Mouse (Mus musculus) midbrain, embryonic 16.5 days (tissue): Measurements from ENCODE around the gene Tnfaip6. TPM values are rescaled to one million over a fixed set of nuclear protein-coding genes. Genes with fewer than 3 reads are reported as not detected.
A peak's percentile ranks its signal among the peaks of the same experiment; 100 is the strongest.

Experiments
- ATAC-seq: fragments of 200-750 bp; cut with Nextera tagmentation; 2 replicates; pipeline ENCODE4 v1.8.0; 2017; ENCODE audit warnings: moderate TSS enrichment
- H3K27ac ChIP-seq: fragments of 300-500 bp; sonication (generic); 2 replicates; pipeline ENCODE4 v1.5.1; 2014; ENCODE audit warnings: mild to moderate bottlenecking, low read length, mixed read lengths
- H3K27me3 ChIP-seq: fragments of 300-500 bp; sonication (generic); 2 replicates; pipeline ENCODE4 v1.6.1; 2014; ENCODE audit warnings: low read depth, low read length, mixed read lengths; ENCODE audit not compliant: control insufficient read depth, insufficient read depth
- H3K36me3 ChIP-seq: fragments of 300-500 bp; sonication (generic); 2 replicates; pipeline ENCODE4 v1.6.1; 2014; ENCODE audit warnings: mild to moderate bottlenecking, low read length, moderate library complexity, mixed read lengths; ENCODE audit not compliant: control insufficient read depth, insufficient read depth
- H3K4me1 ChIP-seq: fragments of 300-500 bp; sonication (generic); 2 replicates; pipeline ENCODE4 v1.6.1; 2014; ENCODE audit warnings: mild to moderate bottlenecking, low read length, mixed read lengths; ENCODE audit not compliant: control insufficient read depth, insufficient read depth
- H3K4me2 ChIP-seq: fragments of 300-500 bp; sonication (generic); 2 replicates; pipeline ENCODE4 v1.6.1; 2014; ENCODE audit warnings: mild to moderate bottlenecking, low read length, mixed read lengths
- H3K4me3 ChIP-seq: fragments of 300-500 bp; sonication (generic); 2 replicates; pipeline ENCODE4 v1.5.1; 2014; ENCODE audit warnings: low read depth, mild to moderate bottlenecking, low read length, moderate library complexity, mixed read lengths
- H3K9ac ChIP-seq: fragments of 300-500 bp; sonication (generic); 2 replicates; pipeline ENCODE4 v1.6.1; 2014; ENCODE audit warnings: low read depth, low read length, mixed read lengths
- H3K9me3 ChIP-seq: fragments of 300-500 bp; sonication (generic); replicated peaks from 2 replicates; pipeline ENCODE4 v1.6.1; 2014; ENCODE audit warnings: mild to moderate bottlenecking, low read length, mixed read lengths; ENCODE audit not compliant: control insufficient read depth, poor library complexity, severe bottlenecking
- WGBS: fragments of 180-500 bp; shearing (Covaris S2); extraction: QIAGEN DNeasy Blood & Tissue Kit; methylation state at CpG from one replicate; pipeline ENCODE4 v1.1.7; 2014; 5-methylcytosine and 5-hydroxymethylcytosine counted together
- polyA plus RNA-seq: library from polyadenylated mRNA; unstranded; fragments of >200 nt; fragmentation: Nextera tagmentation; extraction: Ambion mirVana; gene quantifications from 2 replicates; pipeline ENCODE4 v1.2.1, GENCODE M21; 2015

The Tnfaip6 gene
- polyA plus RNA-seq, 1 experiment from 2014 or later, result 3.8 TPM

DNA sequence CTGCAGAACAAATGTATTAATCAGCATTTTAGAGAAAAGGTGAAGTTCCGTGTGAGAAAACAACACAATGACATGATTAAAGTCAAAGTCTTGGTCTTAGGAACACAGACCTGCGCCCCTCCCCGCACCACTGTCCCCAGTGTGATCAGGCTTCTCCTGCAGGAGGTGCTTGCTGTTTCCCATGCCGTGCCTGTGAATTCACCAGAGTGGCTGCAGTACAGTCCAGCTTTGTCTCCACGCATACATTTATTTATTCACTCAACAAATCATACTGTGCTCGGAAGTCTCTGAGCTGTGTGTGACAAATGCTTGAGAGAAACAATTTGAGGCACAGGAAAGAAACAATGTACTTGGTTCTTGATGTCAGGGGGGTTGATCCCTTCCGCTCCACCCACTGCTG lies 21.4 kb upstream of the Tnfaip6 start:
- Histone ChIP-seq H3K9me3 (no peaks in the 10 kb centered on the region), H3K27ac (no peak overlapping the region), H3K4me2 (peak overlapping the region; percentile 19), H3K4me3 (no peak overlapping the region), H3K9ac (no peak overlapping the region), H3K27me3 (no peaks in the 10 kb centered on the region), H3K4me1 (no peaks in the 10 kb centered on the region), H3K36me3 (no peaks in the 10 kb centered on the region)
- ATAC-seq, result no peak
- WGBS, result 24% methylated on average over 7 of the region's 7 CpGs

- H3K27ac ChIP-seq, result no peak overlapping the region
- no peak overlapping the region for H3K4me3 ChIP-seq
- no peaks in the 10 kb centered on the region for H3K4me1 ChIP-seq
- no peak overlapping the region for H3K9ac ChIP-seq
- H3K27me3 ChIP-seq, result no peaks in the 10 kb centered on the region
- no peak overlapping the region for H3K4me2 ChIP-seq
- WGBS, result 75% methylated on average over 4 of the region's 4 CpGs
- H3K36me3 ChIP-seq, result no peaks in the 10 kb centered on the region
- ATAC-seq, result no peak
- H3K9me3 ChIP-seq, result no peaks in the 10 kb centered on the region
Observed at GRCm38 (mm10) chr2:52027061-52027460, 10.7 kb upstream of the Tnfaip6 start.

DNA sequence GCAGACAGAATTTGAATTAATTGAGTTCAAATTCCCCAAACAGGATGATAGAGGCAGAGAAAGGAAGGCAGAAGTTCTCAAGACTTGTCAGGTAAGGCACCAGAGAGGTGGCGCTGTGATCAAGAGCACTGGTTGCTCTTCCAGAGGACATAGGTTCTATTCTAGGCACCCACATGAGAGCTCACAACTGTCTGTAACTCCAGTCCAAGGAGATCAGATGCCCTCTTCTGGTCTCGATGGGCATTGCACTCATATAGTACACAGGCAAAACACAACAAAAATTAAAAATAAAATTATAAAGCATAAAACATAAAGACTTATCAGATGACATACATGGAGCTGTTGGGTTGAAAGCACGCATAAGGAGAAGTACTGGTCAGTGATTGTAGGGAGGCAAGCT lies 8.4 kb upstream of the Tnfaip6 start:
- no peak for ATAC-seq
- no peaks in the 10 kb centered on the region for H3K36me3 ChIP-seq
- 93% methylated on average over 3 of the region's 3 CpGs for WGBS
- no peak overlapping the region for H3K9ac ChIP-seq
- no peaks in the 10 kb centered on the region for H3K9me3 ChIP-seq
- H3K4me3 ChIP-seq, result no peak overlapping the region
- H3K27ac ChIP-seq, result no peak overlapping the region
- no peak overlapping the region for H3K4me2 ChIP-seq
- H3K4me1 ChIP-seq, result no peaks in the 10 kb centered on the region
- no peaks in the 10 kb centered on the region for H3K27me3 ChIP-seq

DNA sequence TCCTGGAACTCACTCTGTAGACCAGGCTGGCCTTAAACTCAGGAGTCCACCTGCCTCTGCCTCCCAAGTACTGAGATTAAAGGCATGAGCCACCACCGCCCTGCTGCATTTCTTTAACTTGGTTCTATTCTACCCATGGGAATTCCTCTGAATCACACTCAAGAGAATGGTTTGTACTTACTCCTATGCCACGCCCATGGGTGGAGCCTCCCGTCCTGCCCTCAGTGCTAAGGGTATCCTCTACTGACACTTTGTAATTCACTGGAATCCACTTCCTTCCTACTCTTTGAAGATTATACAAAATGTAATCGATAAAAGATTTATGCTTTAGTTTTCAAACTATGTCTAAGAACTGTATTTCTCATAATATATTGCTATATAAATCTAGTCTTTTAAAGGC lies 6.3 kb upstream of the Tnfaip6 start:
- Histone ChIP-seq H3K4me1 (no peaks in the 10 kb centered on the region), H3K4me3 (no peak overlapping the region), H3K9me3 (no peaks in the 10 kb centered on the region), H3K36me3 (no peaks in the 10 kb centered on the region), H3K27ac (no peak overlapping the region), H3K4me2 (no peak overlapping the region), H3K27me3 (no peaks in the 10 kb centered on the region), H3K9ac (no peak overlapping the region)
- WGBS, result 90% methylated on average over 4 of the region's 4 CpGs
- ATAC-seq, result no peak

GRCm38 (mm10) chr2:52034601-52035000 lies 3.2 kb upstream of the Tnfaip6 start:
- whole genome bisulfite sequencing, result 85% methylated on average over 4 of the region's 4 CpGs
- H3K9ac ChIP-seq, result no peak overlapping the region
- no peaks in the 10 kb centered on the region for H3K36me3 ChIP-seq
- no peak overlapping the region for H3K4me2 ChIP-seq
- ATAC-seq, result no peak
- no peaks in the 10 kb centered on the region for H3K9me3 ChIP-seq
- H3K4me1 ChIP-seq, result peaks cover 12% of the 10 kb centered on the region
- no peaks in the 10 kb centered on the region for H3K27me3 ChIP-seq
- no peak overlapping the region for H3K27ac ChIP-seq
- H3K4me3 ChIP-seq, result no peak overlapping the region

DNA sequence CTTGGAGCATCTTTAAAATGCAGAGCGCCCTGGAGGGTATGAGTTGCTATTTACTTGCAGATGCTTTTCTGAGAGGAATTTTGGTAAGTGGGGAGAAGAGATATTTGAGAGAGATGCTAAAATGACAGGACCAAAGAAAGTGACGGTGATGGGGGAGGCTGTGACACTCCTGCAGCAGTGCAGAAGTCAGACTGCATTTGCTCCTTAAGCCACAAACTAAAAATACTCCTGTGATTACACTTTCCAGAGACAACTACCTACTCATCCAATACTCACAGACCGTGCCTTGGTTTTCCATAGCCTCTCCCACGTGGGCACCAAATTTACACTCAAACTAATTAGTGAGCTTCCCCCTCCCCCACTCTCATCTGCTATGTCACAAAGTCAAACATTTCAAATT lies 2.7 kb upstream of the Tnfaip6 start:
- no peak overlapping the region for H3K4me3 ChIP-seq
- peaks cover 12% of the 10 kb centered on the region for H3K4me1 ChIP-seq
- no peaks in the 10 kb centered on the region for H3K36me3 ChIP-seq
- no peak overlapping the region for H3K4me2 ChIP-seq
- no peak overlapping the region for H3K9ac ChIP-seq
- no peaks in the 10 kb centered on the region for H3K9me3 ChIP-seq
- H3K27me3 ChIP-seq, result no peaks in the 10 kb centered on the region
- 75% methylated on average over 4 of the region's 4 CpGs for WGBS
- no peak overlapping the region for H3K27ac ChIP-seq
- ATAC-seq, result no peak

GRCm38 (mm10) chr2:52036929-52037595 lies 747 bp upstream of the Tnfaip6 start:
- 32% methylated on average over 10 of the region's 11 CpGs for WGBS
- peaks cover 12% of the 10 kb centered on the region for H3K4me1 ChIP-seq

GRCm38 (mm10) chr2:52038558-52038957 lies 749 bp downstream of the Tnfaip6 start:
- no peak for ATAC-seq
- WGBS, result 23% methylated on average over 5 of the region's 5 CpGs
- no peak overlapping the region for H3K4me3 ChIP-seq

More at GRCm38 (mm10) chr2:52036929-52037595, 747 bp upstream of the Tnfaip6 start:
- no peak overlapping the region for H3K4me3 ChIP-seq
- H3K9ac ChIP-seq, result no peak overlapping the region
- H3K4me2 ChIP-seq, result peak overlapping the region; percentile 79; the same call in 1 of the 2 replicates
- H3K36me3 ChIP-seq, result no peaks in the 10 kb centered on the region
- no peak overlapping the region for H3K27ac ChIP-seq
- H3K9me3 ChIP-seq, result no peaks in the 10 kb centered on the region
- ATAC-seq, result peak; percentile 51
- H3K27me3 ChIP-seq, result no peaks in the 10 kb centered on the region

GRCm38 (mm10) chr2:52039083-52039801 lies 1.4 kb downstream of the Tnfaip6 start:
- ATAC-seq, result no peak

More at GRCm38 (mm10) chr2:52038558-52038957, 749 bp downstream of the Tnfaip6 start:
- peak overlapping the region; percentile 16; the same call in 1 of the 2 replicates for H3K4me2 ChIP-seq
- H3K36me3 ChIP-seq, result no peaks in the 10 kb centered on the region
- H3K4me1 ChIP-seq, result peaks cover 12% of the 10 kb centered on the region
- H3K27me3 ChIP-seq, result no peaks in the 10 kb centered on the region
- H3K27ac ChIP-seq, result no peak overlapping the region
- H3K9me3 ChIP-seq, result no peaks in the 10 kb centered on the region
- no peak overlapping the region for H3K9ac ChIP-seq

More at GRCm38 (mm10) chr2:52039083-52039801, 1.4 kb downstream of the Tnfaip6 start:
- WGBS, result 31% methylated on average over 8 of the region's 8 CpGs
- Histone ChIP-seq H3K9me3 (no peaks in the 10 kb centered on the region), H3K27me3 (no peaks in the 10 kb centered on the region), H3K4me1 (peaks cover 12% of the 10 kb centered on the region), H3K9ac (no peak overlapping the region), H3K4me3 (no peak overlapping the region), H3K27ac (no peak overlapping the region), H3K36me3 (no peaks in the 10 kb centered on the region), H3K4me2 (0 out of 2 replicates have a peak overlapping the region, but pooled peaks have one; percentile 19)
